Mouse (Mus musculus) E14TG2a.4 (cell line): ENCODE measurements at regions not wholly inside any gene's neighbourhood (a gene's known extent, or its start where the extent isn't known, plus 50 kb on each side); places are given as distances from the start of the nearest gene placed in this dataset.

Source experiments
- CTCF ChIP-seq: conservative IDR thresholded peaks from 2 replicates; pipeline ENCODE4 v1.5.1; 2014; ENCODE audit warnings: low read length
- NANOG ChIP-seq: IDR thresholded peaks from 2 replicates; pipeline ENCODE4 v1.6.1; 2014; ENCODE audit warnings: borderline replicate concordance, low read length, mixed read lengths

DNA sequence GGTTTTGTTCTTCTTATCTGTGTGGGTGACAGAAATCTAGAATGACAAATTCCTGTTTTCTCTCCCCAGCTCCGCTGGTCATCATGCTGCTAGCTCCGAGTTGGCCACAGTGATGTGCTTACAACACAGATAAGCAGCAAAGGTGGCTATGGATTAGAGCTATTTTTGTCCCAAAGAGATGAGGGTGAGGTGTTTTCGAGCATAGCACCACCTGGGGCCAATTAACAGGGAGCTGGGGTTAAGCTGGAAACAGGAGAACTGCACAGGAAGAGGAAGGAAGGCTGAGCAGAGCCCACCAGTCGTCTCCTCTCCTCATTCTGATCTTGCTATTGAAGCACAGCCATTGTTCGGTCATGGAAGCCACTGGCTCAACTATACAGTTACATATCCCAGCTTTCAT is 92.3 kb upstream of the Map1b start:
- TF ChIP-seq CTCF, result no peak
- no peak for TF ChIP-seq NANOG
